Mouse (Mus musculus): ENCODE results near the gene Tmem176b.

Gene Tmem176b

DNA sequence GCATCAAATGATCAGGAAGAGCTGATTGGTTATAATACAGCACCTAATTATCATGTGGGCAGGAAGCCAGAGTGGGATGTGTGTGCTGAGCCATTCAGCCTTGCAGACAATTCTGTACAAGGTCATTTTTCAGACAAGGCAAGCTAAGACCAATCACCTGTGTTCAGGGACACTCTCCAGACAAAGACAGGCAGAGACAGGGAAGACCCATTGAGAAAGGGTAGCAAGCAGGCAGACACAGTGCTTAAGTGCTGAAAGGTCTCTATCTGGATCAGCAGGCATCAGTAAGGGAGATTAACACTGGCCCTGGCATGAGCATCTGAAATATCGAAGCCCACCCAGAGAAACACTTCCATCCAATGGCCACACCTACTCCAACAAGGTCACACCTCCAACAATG, 56.9 kb downstream of the Tmem176b start:
- no peak for DNase-seq

Data from cerebellum, adult 8-10 months (tissue).